Mouse (Mus musculus) neural tube, embryonic 12.5 days (tissue): ENCODE results near the gene C2cd3. TPM values are rescaled to one million over a fixed set of nuclear protein-coding genes. Genes with fewer than 3 reads are reported as not detected.
A peak's percentile ranks its signal among the peaks of the same experiment; 100 is the strongest.

ENCODE experiments used
- ATAC-seq: fragments of 200-750 bp; cut with Nextera tagmentation; 2 replicates; pipeline ENCODE4 v1.8.0; 2017; ENCODE audit warnings: low read depth, mild to moderate bottlenecking, moderate TSS enrichment, moderate library complexity; ENCODE audit not compliant: low FRiP score
- H3K27ac ChIP-seq: fragments of 300-500 bp; sonication (generic); 2 replicates; pipeline ENCODE4 v1.5.1; 2016
- H3K27me3 ChIP-seq: fragments of 300-500 bp; sonication (generic); replicated peaks from 2 replicates; pipeline ENCODE4 v1.6.1; 2016; ENCODE audit warnings: mild to moderate bottlenecking
- H3K36me3 ChIP-seq: fragments of 300-500 bp; sonication (generic); 2 replicates; pipeline ENCODE4 v1.6.1; 2016; ENCODE audit warnings: mild to moderate bottlenecking
- H3K4me1 ChIP-seq: fragments of 300-500 bp; sonication (generic); 2 replicates; pipeline ENCODE4 v1.6.1; 2016
- H3K4me2 ChIP-seq: fragments of 300-500 bp; sonication (generic); replicated peaks from 2 replicates; pipeline ENCODE4 v1.6.1; 2016; ENCODE audit warnings: mild to moderate bottlenecking
- H3K4me3 ChIP-seq: fragments of 300-500 bp; sonication (generic); 2 replicates; pipeline ENCODE4 v1.5.1; 2016
- H3K9ac ChIP-seq: fragments of 300-500 bp; sonication (generic); 2 replicates; pipeline ENCODE4 v1.6.1; 2016; ENCODE audit warnings: mild to moderate bottlenecking
- H3K9me3 ChIP-seq: fragments of 300-500 bp; sonication (generic); 2 replicates; pipeline ENCODE4 v1.6.1; 2016; ENCODE audit warnings: mild to moderate bottlenecking
- WGBS: fragments of 180-500 bp; shearing (Covaris S2); methylation state at CpG from one replicate; pipeline ENCODE4 v1.1.7; 2016; 5-methylcytosine and 5-hydroxymethylcytosine counted together
- polyA plus RNA-seq: library from polyadenylated mRNA; unstranded; fragments of >200 nt; fragmentation: Nextera tagmentation; extraction: Ambion mirVana; gene quantifications from 2 replicates; pipeline ENCODE4 v1.2.1, GENCODE M21; 2016

The C2cd3 gene
- polyA plus RNA-seq, 1 experiment from 2014 or later, result 28.9 TPM

DNA sequence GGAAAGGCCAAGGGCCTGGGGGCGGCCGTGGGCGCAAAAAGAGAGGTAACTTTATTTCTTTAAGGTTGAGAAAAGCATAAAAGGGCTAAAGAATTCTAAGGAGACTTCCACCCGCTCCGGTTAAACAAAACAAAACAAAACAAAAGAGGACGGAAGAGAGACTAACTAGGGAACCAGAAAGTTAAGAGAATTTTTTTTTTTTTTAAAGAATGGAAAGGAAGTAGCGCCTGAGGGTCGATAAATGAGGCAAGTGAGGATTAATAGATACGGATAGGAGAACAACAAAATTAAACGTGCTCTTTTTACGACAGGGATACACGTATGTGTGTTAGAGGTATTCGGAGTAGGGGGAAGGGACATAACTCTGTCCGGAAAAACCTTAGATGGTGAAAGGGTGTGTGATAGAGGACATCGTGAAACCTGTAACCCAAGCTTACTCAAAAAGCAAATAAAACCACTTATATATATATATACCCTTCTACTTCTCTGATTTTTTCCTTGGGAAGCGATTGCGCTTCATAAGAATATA is 483 bp downstream of the C2cd3 start:
- Histone ChIP-seq H3K27ac (no peak overlapping the region), H3K9me3 (no peaks in the 10 kb centered on the region), H3K4me3 (peak overlapping the region; percentile 70), H3K4me2 (peak overlapping the region; percentile 76), H3K36me3 (peaks cover 17% of the 10 kb centered on the region), H3K4me1 (peaks cover 22% of the 10 kb centered on the region), H3K9ac (peak overlapping the region; percentile 52), H3K27me3 (no peaks in the 10 kb centered on the region)
- ATAC-seq, result no peak
- 8% methylated on average over 17 of the region's 17 CpGs for WGBS

DNA sequence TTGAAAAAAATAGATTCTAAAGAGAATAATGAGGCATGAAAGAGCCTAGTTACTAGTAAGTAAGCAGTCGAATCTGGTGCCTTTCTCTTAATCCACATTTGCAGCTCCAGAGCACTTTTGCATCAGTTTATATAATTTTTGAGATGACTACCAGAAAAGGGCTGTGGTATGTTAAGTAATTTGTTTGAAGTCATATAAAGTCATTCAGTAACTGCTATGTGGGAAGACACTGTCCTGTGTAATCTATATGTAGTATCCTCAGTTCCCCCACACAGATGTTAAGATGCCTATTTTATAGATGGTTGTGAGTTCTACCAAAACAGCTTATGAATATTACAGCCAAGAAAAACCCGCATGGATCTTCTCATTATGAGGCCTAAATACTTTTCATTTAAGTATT is 6.2 kb downstream of the C2cd3 start:
- Histone ChIP-seq H3K27me3 (no peaks in the 10 kb centered on the region), H3K4me2 (no peak overlapping the region), H3K4me3 (no peak overlapping the region), H3K9me3 (no peaks in the 10 kb centered on the region), H3K4me1 (no peaks in the 10 kb centered on the region), H3K36me3 (peaks cover 43% of the 10 kb centered on the region), H3K27ac (no peak overlapping the region), H3K9ac (no peak overlapping the region)
- WGBS, result 87% methylated on average over 2 of the region's 2 CpGs
- ATAC-seq, result no peak

DNA sequence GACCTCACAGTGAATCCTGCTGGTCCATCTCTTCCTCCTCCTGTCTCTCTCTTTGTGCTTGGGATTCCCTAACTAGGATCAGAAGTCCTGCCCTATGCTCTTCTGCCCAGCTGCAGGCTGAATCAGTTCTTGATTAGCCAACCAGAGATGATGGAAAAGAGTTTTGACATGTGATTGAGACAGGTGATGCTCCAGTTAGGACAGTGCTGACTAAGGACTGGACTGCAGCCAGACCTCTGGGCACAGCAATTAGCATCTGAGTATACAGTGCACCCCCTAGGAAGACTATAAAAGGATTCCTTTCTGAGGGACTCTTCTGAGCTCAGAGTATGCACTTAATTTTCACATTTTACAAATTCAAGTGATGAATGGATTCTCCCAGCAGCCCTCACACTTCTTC is 9.1 kb downstream of the C2cd3 start:
- no peak for ATAC-seq

DNA sequence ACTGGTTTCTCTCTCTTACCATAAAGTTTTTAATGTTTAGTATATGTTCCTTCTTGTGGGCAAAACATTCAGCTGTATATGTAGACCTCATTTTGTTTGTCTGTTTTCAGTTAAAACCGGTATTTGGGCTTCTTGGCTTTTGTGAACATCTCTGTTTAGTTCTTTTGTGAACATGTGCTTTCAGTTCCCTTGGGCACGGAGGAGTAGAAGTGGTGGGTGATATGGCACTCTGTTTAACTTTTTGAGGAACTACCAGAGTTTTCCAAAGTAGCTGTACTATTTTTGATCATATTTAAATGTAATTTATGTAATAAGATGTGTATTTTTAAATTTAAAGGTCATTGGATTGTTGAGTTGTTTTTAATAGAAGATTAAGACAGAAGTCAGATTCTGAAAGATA is 11.2 kb downstream of the C2cd3 start:
- 92% methylated on average over 2 of the region's 2 CpGs for WGBS
- Histone ChIP-seq H3K27me3 (no peaks in the 10 kb centered on the region), H3K9me3 (no peaks in the 10 kb centered on the region), H3K4me3 (no peak overlapping the region), H3K4me1 (no peaks in the 10 kb centered on the region), H3K27ac (no peak overlapping the region), H3K36me3 (peaks cover 36% of the 10 kb centered on the region), H3K4me2 (no peak overlapping the region), H3K9ac (no peak overlapping the region)
- no peak for ATAC-seq

More for the DNA sequence above, 9.1 kb downstream of the C2cd3 start:
- H3K4me2 ChIP-seq, result no peak overlapping the region
- H3K27me3 ChIP-seq, result no peaks in the 10 kb centered on the region
- H3K36me3 ChIP-seq, result peaks cover 36% of the 10 kb centered on the region
- H3K4me3 ChIP-seq, result no peak overlapping the region
- no peak overlapping the region for H3K9ac ChIP-seq
- no peaks in the 10 kb centered on the region for H3K9me3 ChIP-seq
- no peak overlapping the region for H3K27ac ChIP-seq
- H3K4me1 ChIP-seq, result no peaks in the 10 kb centered on the region

DNA sequence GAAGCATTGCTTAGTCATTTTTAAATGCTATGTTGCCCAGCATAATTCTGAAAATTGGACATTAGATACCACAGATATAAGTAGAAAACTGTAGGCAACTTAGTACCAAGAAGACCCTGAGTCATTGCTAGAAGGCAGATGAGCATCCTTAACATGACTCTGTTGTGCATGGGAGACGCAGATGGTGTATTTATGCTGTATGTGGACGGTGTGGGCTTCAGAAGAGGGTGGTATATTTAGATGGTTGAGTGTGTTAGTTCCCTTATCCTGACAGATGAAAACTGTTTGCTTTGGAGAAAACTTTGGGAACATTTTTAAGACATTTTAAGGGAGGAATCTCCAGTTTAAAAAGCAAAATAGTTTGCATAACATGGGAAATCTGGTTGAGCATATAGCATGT is 16.1 kb downstream of the C2cd3 start:
- Histone ChIP-seq H3K9ac (no peak overlapping the region), H3K27me3 (no peaks in the 10 kb centered on the region), H3K4me2 (no peak overlapping the region), H3K4me3 (no peak overlapping the region), H3K36me3 (peaks cover 57% of the 10 kb centered on the region), H3K9me3 (no peaks in the 10 kb centered on the region), H3K27ac (no peak overlapping the region), H3K4me1 (no peaks in the 10 kb centered on the region)
- 97% methylated on average over 2 of the region's 2 CpGs for WGBS
- ATAC-seq, result no peak

DNA sequence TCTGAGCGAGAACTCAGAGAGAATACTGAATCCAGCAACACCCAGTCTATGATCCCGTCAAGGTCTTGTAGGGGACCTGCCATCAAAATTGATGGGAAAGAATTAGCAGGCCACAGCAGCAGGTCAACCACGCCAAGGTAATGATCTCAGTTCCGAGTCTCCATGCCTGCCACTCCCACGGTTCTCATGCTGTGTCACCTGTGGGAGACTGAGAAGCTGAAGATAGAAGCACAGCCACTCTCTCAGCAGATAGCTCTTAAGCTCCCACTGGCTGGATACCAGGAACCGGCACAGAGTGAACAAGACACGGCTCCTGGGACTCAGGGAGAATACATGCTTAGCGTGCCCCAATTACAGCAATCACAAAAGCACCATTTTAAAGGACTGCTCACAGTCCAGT is 18.1 kb downstream of the C2cd3 start:
- Histone ChIP-seq H3K4me3 (no peak overlapping the region), H3K9ac (no peak overlapping the region), H3K9me3 (no peaks in the 10 kb centered on the region), H3K27me3 (no peaks in the 10 kb centered on the region), H3K4me1 (no peaks in the 10 kb centered on the region), H3K27ac (no peak overlapping the region), H3K4me2 (no peak overlapping the region), H3K36me3 (peaks cover 63% of the 10 kb centered on the region)
- 88% methylated on average over 8 of the region's 8 CpGs for WGBS
- no peak for ATAC-seq

DNA sequence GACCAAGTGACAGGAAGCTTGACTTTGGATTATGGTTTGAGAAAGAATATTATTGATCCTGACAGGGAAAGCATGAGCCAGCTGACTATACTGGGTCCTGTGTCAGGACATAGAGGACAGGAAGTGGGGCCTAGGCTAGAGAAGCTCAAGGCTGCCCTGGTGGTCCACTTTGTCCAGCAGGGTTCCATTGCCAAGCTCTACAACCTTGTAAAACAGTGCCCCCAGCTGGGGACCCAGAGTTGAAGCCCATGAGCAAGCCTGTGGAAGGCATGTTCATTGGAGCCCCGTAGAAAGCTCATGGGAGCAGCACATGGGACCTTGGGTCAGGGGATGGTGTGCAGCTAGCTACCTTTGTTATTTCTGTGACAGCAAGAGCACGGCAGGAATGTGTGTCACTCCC is 20.2 kb downstream of the C2cd3 start:
- H3K27ac ChIP-seq, result no peak overlapping the region
- peaks cover 80% of the 10 kb centered on the region for H3K36me3 ChIP-seq
- ATAC-seq, result no peak
- H3K4me2 ChIP-seq, result no peak overlapping the region
- H3K9me3 ChIP-seq, result no peaks in the 10 kb centered on the region
- WGBS, result 90% methylated on average over 2 of the region's 2 CpGs
- H3K9ac ChIP-seq, result no peak overlapping the region
- H3K4me1 ChIP-seq, result no peaks in the 10 kb centered on the region
- no peak overlapping the region for H3K4me3 ChIP-seq
- H3K27me3 ChIP-seq, result no peaks in the 10 kb centered on the region

DNA sequence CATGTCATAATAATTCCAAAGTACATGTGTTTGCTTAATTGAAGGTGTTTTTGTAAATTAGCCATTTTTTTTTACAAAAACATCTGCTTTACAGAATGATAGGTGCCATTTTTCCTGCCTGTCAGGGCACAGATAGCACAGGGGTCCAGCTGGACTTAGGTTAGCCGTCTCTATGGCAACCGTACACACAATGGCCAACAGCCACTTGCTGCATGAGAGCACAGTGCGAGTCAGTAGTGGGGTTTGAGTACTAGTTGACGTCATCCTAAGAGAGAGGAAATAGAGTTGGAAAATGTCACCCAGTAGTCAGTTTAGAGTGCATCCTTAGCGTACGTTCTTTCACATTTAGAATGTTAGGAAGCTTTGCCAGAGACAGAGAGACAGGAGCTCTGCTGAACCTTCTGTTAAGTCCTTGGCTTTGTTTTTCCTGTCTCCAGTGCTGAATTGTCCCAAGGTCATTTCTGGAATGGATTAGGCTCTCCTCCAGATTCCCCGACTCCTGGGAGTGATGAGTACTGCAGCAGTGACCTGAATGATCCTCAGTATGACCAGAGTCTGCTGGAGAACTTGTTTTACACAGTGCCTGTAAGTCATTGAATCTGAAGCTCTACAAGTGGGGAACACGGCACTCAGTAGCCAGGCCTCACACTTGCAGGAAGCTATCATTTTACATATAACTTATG is 27.3 kb downstream of the C2cd3 start:
- no peaks in the 10 kb centered on the region for H3K9me3 ChIP-seq
- 55% methylated on average over 8 of the region's 8 CpGs for WGBS
- no peak overlapping the region for H3K27ac ChIP-seq
- H3K9ac ChIP-seq, result no peak overlapping the region
- no peak overlapping the region for H3K4me2 ChIP-seq
- no peak overlapping the region for H3K4me3 ChIP-seq
- no peak for ATAC-seq
- H3K27me3 ChIP-seq, result no peaks in the 10 kb centered on the region
- no peaks in the 10 kb centered on the region for H3K4me1 ChIP-seq
- peaks cover 61% of the 10 kb centered on the region for H3K36me3 ChIP-seq

DNA sequence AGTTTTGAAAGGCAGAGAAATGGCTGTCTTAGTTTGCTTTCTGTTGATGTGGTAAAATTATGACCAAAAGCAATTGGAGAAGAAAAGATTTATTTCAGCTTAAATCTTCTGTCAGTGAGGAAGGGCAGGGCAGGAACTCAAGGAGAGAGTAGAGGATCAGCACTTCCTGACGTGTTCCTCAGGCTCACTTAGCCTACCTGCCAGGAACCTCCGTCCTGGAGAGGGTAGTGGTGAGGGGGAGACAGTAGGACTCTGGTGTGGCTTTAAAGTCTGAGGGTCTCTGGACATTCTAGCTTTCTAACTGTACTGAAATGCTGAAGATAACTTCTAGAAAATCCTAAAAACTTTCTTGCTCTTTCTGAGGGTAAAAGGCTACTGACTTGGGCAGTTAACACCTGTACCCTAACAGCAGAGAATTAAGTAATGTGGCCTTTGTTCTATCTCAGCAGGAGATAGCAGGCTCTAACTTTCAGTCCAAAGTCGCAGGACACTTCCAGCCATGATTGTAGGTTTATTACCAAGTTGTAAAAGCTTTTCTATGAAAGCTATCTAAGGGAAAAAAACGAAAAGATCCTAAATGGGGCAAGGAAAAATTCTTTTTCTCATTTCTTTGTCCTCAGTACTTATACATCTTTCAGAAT is 29.0 kb downstream of the C2cd3 start:
- Histone ChIP-seq H3K27me3 (no peaks in the 10 kb centered on the region), H3K9me3 (no peaks in the 10 kb centered on the region), H3K27ac (no peak overlapping the region), H3K36me3 (peaks cover 59% of the 10 kb centered on the region), H3K9ac (no peak overlapping the region), H3K4me2 (no peak overlapping the region), H3K4me1 (no peaks in the 10 kb centered on the region), H3K4me3 (no peak overlapping the region)
- WGBS, result 15% methylated on average over 4 of the region's 4 CpGs
- ATAC-seq, result no peak

DNA sequence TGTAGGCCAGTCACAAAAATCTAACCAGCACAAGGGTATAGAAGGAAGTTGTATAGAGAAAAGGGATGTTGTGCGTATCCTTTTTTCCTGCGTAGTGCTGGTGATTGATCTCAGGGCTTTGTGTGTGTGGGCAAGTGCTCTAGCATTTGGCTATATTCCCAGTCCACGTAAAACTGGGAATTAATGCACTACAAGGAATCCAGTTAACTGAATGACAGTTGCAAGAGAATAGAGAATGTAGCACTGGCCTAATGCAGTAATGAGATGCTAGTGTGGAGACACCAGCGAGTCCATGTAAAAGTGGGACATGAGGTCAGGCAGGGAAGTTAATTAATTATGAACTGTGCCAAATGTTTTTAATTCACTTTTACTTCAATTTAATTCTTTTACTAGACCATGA is 30.7 kb downstream of the C2cd3 start:
- H3K4me2 ChIP-seq, result no peak overlapping the region
- H3K9me3 ChIP-seq, result no peaks in the 10 kb centered on the region
- 70% methylated on average over 4 of the region's 4 CpGs for WGBS
- H3K27me3 ChIP-seq, result no peaks in the 10 kb centered on the region
- H3K4me3 ChIP-seq, result no peak overlapping the region
- peaks cover 60% of the 10 kb centered on the region for H3K36me3 ChIP-seq
- no peaks in the 10 kb centered on the region for H3K4me1 ChIP-seq
- ATAC-seq, result no peak
- H3K27ac ChIP-seq, result no peak overlapping the region
- no peak overlapping the region for H3K9ac ChIP-seq

DNA sequence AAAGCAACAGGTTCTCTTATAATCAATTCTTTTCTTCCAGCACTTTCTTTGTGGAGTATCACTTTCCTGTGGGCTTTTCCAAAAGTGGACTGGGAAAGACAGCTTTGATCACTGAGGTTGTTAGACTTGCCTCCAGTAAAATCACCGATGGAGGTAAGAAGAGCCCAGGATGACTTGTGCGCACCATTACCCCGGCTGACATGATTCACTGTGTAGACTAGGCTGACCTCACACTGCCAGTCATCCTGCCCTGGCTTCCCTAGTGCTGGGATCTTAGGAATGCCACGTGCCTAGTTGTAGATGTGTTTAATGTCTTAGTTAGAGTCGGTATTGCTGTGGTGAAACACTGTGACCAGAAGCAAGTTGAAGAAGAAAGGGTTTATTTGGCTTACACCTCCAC is 35.6 kb downstream of the C2cd3 start:
- Histone ChIP-seq H3K4me2 (no peak overlapping the region), H3K9ac (no peak overlapping the region), H3K27ac (no peak overlapping the region), H3K4me3 (no peak overlapping the region), H3K4me1 (no peaks in the 10 kb centered on the region), H3K9me3 (no peaks in the 10 kb centered on the region), H3K27me3 (no peaks in the 10 kb centered on the region), H3K36me3 (peaks cover 68% of the 10 kb centered on the region)
- 96% methylated on average over 5 of the region's 5 CpGs for WGBS
- ATAC-seq, result no peak

DNA sequence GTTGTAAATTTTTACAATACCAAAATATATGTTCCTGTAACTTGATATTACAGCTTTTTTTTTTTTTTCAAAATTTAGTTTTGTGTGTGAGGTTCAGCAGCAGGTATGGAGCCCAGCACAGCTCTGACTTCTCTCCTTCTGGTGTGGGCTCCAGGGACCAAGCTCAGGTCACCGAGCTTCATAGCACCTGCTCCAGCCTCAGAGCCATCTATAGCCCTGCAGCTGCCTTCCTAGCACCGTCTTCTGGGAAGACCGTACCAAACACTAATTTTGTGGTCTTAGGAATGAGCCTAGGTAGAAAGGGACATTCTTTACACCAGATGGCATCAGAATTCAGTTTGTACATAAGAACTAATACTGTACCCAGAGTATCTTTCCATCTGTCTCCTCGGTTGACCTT is 36.7 kb downstream of the C2cd3 start:
- WGBS, result 96% methylated on average over 4 of the region's 4 CpGs
- H3K9ac ChIP-seq, result no peak overlapping the region
- H3K4me3 ChIP-seq, result no peak overlapping the region
- no peaks in the 10 kb centered on the region for H3K4me1 ChIP-seq
- no peak overlapping the region for H3K4me2 ChIP-seq
- H3K27ac ChIP-seq, result no peak overlapping the region
- H3K9me3 ChIP-seq, result no peaks in the 10 kb centered on the region
- peaks cover 67% of the 10 kb centered on the region for H3K36me3 ChIP-seq
- H3K27me3 ChIP-seq, result no peaks in the 10 kb centered on the region
- no peak for ATAC-seq

DNA sequence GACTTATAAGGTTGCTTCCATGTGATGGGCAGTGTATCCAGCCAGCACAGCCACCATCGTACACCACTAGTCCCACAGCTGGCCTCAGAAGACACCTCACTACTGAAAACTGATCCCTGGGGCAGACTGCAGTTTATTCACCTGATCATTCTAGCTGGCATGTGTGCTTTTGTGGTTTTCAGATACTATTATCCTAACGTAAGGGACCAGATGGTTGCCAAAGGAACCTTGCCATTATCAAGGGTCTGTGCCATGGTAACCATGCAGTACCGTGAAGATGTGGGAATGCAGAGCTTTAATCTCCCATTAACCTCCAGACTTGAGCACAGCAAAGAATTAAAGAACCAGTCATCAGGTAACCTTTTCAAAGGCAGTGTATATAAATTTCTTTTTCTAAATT is 53.8 kb downstream of the C2cd3 start:
- WGBS, result 81% methylated on average over 3 of the region's 3 CpGs
- Histone ChIP-seq H3K4me2 (no peak overlapping the region), H3K9me3 (no peaks in the 10 kb centered on the region), H3K4me3 (no peak overlapping the region), H3K4me1 (no peaks in the 10 kb centered on the region), H3K36me3 (peaks cover 82% of the 10 kb centered on the region), H3K9ac (no peak overlapping the region), H3K27me3 (no peaks in the 10 kb centered on the region), H3K27ac (no peak overlapping the region)
- ATAC-seq, result no peak
